23 mouse cellular contexts compared by ENCODE assay signal in genomic region chr8:87620225-87620624, GRCm38 (mm10). TPM values are rescaled to one million over a fixed set of nuclear protein-coding genes. Genes with fewer than 3 reads are reported as not detected.
A peak's percentile ranks its signal among the peaks of the same experiment; 100 is the strongest.
DNase-seq lines count a peak whose midpoint lies in the region; ATAC-seq and TF ChIP-seq lines count a peak whose summit lies in the region.
"Had no signal": no experiment of that assay in that cellular context is flagged by ENCODE, and none has a peak within 500 bp of the region (broad histone marks: within the 10 kb centered on the region; RNA-seq: fewer than 3 reads in every experiment).

No protein-coding gene starts in this region.

- ATAC-seq in neural tube, embryonic 14.5 days (ENCODE audit: low read depth), result no peak
- ATAC-seq: forebrain, postnatal 0 days; liver, postnatal 0 days; midbrain, embryonic 13.5 days had no signal

- no peaks in the 10 kb centered on the region for H3K9me3 ChIP-seq in neural tube, embryonic 14.5 days (ENCODE audit: control insufficient read depth, low read length)
- H3K9me3 ChIP-seq: heart, embryonic 10.5 days; limb, embryonic 10.5 days; midbrain, embryonic 13.5 days had no signal

- no peak overlapping the region for H3K4me2 ChIP-seq in neural tube, embryonic 14.5 days (ENCODE audit: low read depth, low read length)
- H3K4me2 ChIP-seq: midbrain, embryonic 13.5 days had no signal

- no peak overlapping the region for H3K4me3 ChIP-seq in neural tube, embryonic 14.5 days (ENCODE audit: low read depth, low read length)
- no peak overlapping the region for H3K4me3 ChIP-seq in cerebellum, adult 2 months (replicated peaks; ENCODE audit: insufficient read depth, low read depth, low read length)
- H3K4me3 ChIP-seq: heart, embryonic 10.5 days; limb, embryonic 10.5 days; midbrain, embryonic 13.5 days; myocyte had no signal

- DNase-seq in neural tube, embryonic 10.5 days (ENCODE audit: extremely low spot score, low spot score), result no peak
- DNase-seq in cerebellum, adult 2 months, result peak; percentile 65 to 80
- DNase-seq in cerebellum, postnatal 36 days, result peak; percentile 55 to 56
- no peak for DNase-seq in B cell, adult 2 months
- DNase-seq in kidney, postnatal 36 days, result no peak
- DNase-seq in adipocyte (ENCODE audit: low spot score), result no peak
- DNase-seq: adrenal gland, postnatal 25 days; forebrain, postnatal 0 days; kidney, adult 11 months; liver, postnatal 0 days; lung, postnatal 14 days; retina, postnatal 1 day; right cerebral cortex, postnatal 4 days had no signal

- peaks cover 3% of the 10 kb centered on the region; the same call in 1 of the 2 replicates for H3K4me1 ChIP-seq in neural tube, embryonic 14.5 days (ENCODE audit: control insufficient read depth, insufficient read depth, low read length)
- H3K4me1 ChIP-seq in cerebellum, adult 2 months (ENCODE audit: control insufficient read depth, insufficient read depth, low read length), result peaks cover 34% of the 10 kb centered on the region

- no peaks in the 10 kb centered on the region for H3K36me3 ChIP-seq in neural tube, embryonic 14.5 days (ENCODE audit: control insufficient read depth, insufficient read depth, low read length)
- H3K36me3 ChIP-seq: heart, embryonic 10.5 days; limb, embryonic 10.5 days; midbrain, embryonic 13.5 days had no signal

- no peak overlapping the region for H3K9ac ChIP-seq in neural tube, embryonic 14.5 days (replicated peaks; ENCODE audit: low read depth, low read length)
- H3K9ac ChIP-seq: forebrain, postnatal 0 days; liver, postnatal 0 days; midbrain, embryonic 13.5 days had no signal

- 56% methylated on average over 6 of the region's 6 CpGs for WGBS in neural tube, embryonic 14.5 days
- whole genome bisulfite sequencing in cerebellum, adult 2 months, result 20% methylated on average over 6 of the region's 6 CpGs

- no peak for TF ChIP-seq CTCF in cerebellum, adult 2 months (IDR thresholded peaks at IDR 0.05; ENCODE audit: borderline replicate concordance, insufficient read depth, low read depth, low read length)

- H3K27me3 ChIP-seq in neural tube, embryonic 14.5 days (ENCODE audit: control insufficient read depth, insufficient read depth, low read length), result no peaks in the 10 kb centered on the region
- no peaks in the 10 kb centered on the region for H3K27me3 ChIP-seq in cerebellum, adult 2 months (ENCODE audit: control insufficient read depth, insufficient read depth, low read length)
- H3K27me3 ChIP-seq: midbrain, embryonic 13.5 days had no signal

- no peak for TF ChIP-seq POLR2A in cerebellum, adult 2 months (IDR thresholded peaks at IDR 0.05; ENCODE audit: borderline replicate concordance, insufficient read depth, low read length)

- peak overlapping the region; percentile 61 for H3K27ac ChIP-seq in neural tube, embryonic 14.5 days (ENCODE audit: low read depth, low read length)
- H3K27ac ChIP-seq in cerebellum, adult 2 months (ENCODE audit: insufficient read depth, low read length), result no peak overlapping the region
- H3K27ac ChIP-seq: heart, embryonic 10.5 days; kidney, postnatal 0 days; limb, embryonic 10.5 days; midbrain, embryonic 13.5 days; stomach, postnatal 0 days had no signal

RNA-seq across cellular contexts. Expression of gene 4933402J07Rik, which starts 56.6 kb away (rescaled TPM):
- polyA plus RNA-seq in neural tube, embryonic 14.5 days (2014; fragmentation: Nextera tagmentation; extraction: Ambion mirVana), result not detected in 2 replicates
- polyA plus RNA-seq in cerebellum, adult 2 months (2012; rRNA removed), result 0.15 and 0.41 TPM in 2 replicates
- polyA plus RNA-seq: embryonic facial prominence, embryonic 14.5 days; forebrain, postnatal 0 days; heart, embryonic 10.5 days; heart, postnatal 0 days; kidney, postnatal 0 days; limb, embryonic 10.5 days; liver, adult 2 months; liver, postnatal 0 days; midbrain, embryonic 13.5 days; myocyte; stomach, postnatal 0 days had no signal

Comparison
In these comparisons a context has a peak if more than half of its experiments do, and no peak if none do; other contexts are left out.
1. DNase-seq: peak in cerebellum, adult 2 months (2 of 2) and cerebellum, postnatal 36 days (2 of 2); none in neural tube, embryonic 10.5 days (single experiment), B cell, adult 2 months (0 of 2), kidney, postnatal 36 days (0 of 2) and adipocyte (single experiment).